Mouse (Mus musculus) cerebellum, adult 2 months (tissue): Measurements from ENCODE around the gene Mtrex.

Experiments used
- CTCF ChIP-seq: fragments of 200-500 bp; IDR thresholded peaks from 2 replicates; pipeline ENCODE4 v1.5.1; 2011; ENCODE audit warnings: low read depth, mild to moderate bottlenecking, control low read depth, low read length, moderate library complexity, borderline replicate concordance; ENCODE audit not compliant: insufficient read depth
- POLR2A ChIP-seq: fragments of 200-500 bp; IDR thresholded peaks from 2 replicates; pipeline ENCODE4 v1.6.1; 2011; ENCODE audit warnings: low read length, control low read depth, borderline replicate concordance; ENCODE audit not compliant: insufficient read depth

DNA sequence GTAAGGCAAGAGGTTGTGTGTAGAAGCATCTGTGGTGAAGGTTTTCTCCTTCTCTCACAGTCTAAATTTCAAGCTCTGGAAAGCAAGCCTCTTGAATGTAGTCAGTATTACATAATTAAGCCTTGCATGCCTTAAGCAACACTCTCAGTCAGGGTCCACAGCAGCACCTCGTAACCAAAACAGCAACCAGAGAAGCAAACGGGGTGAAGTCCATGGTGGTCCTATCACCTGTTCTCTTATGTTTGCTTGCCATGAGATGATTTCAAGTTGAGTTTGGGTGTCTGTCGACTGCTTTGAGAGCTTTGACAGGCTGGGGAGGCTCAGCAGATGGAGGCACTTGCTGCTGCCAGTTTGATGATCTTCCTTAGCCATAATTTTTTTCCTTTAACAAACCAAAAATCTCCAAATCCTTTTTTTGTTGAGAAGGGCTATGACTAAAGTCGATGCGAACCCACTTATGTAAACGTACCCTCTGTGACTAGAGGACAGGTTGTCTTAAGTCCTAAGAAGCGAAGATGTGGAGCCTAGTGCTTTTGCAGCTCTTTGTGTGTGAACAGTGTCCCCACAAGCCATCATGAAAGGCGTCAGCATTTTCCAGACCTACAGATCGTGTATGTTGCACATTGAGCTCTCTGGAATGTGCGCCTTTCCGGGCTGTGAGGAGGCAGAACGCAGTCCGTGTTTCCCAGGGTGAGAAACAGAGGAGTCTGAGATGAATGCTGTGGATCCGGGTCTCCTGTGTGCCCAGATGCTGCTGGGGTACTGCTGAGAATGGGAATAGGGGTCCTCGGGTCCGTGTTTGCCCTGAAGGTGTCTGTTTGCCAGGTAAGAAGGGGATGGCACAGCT lies 86.7 kb downstream of the Mtrex start:
- TF ChIP-seq POLR2A (no peak), CTCF (no peak)
